Mouse (Mus musculus) erythroblast, embryonic 14.5 days (primary cell): ENCODE data around the gene Esyt1.

Experiments used
- GATA1 ChIP-seq: IDR thresholded peaks from 2 replicates; pipeline ENCODE4 v1.6.1; 2012; ENCODE audit warnings: low read length, inconsistent platforms, mixed read lengths
- TAL1 ChIP-seq: IDR thresholded peaks from 3 replicates; pipeline ENCODE4 v1.6.1; 2012; ENCODE audit warnings: low read length, inconsistent platforms, mixed read lengths

- TF ChIP-seq GATA1 (no peak), TAL1 (no peak)
Observed at GRCm38 (mm10) chr10:128495903-128496302, 29.8 kb downstream of the Esyt1 start.
